Mouse (Mus musculus): Measurements from ENCODE around the gene Mettl26. TPM values are rescaled to one million over a fixed set of nuclear protein-coding genes. Genes with fewer than 3 reads are reported as not detected.

Gene Mettl26
- polyA plus RNA-seq, 2 experiments from 2014 or later, result 82.7 to 124 TPM

GRCm38 (mm10) chr17:25886806-25887205 lies 11.9 kb downstream of the Mettl26 start:
- ATAC-seq, result no peak

- no peak for ATAC-seq
These were observed 12.6 kb downstream of the Mettl26 start for GRCm38 (mm10) chr17:25887467-25887866.

GRCm38 (mm10) chr17:25888837-25889236 lies 14.0 kb downstream of the Mettl26 start:
- no peak for ATAC-seq

- peak; percentile 85 for ATAC-seq
These were observed 19.2 kb downstream of the Mettl26 start for GRCm38 (mm10) chr17:25893975-25894617.

GRCm38 (mm10) chr17:25895415-25895814 lies 20.5 kb downstream of the Mettl26 start:
- no peak for ATAC-seq

GRCm38 (mm10) chr17:25895891-25896290 lies 21.0 kb downstream of the Mettl26 start:
- no peak for ATAC-seq

GRCm38 (mm10) chr17:25900193-25900592 lies 25.3 kb downstream of the Mettl26 start:
- ATAC-seq, result no peak

- no peak for ATAC-seq
These were observed 28.2 kb downstream of the Mettl26 start for GRCm38 (mm10) chr17:25903061-25903460.

- no peak for ATAC-seq
These were observed 32.8 kb downstream of the Mettl26 start for GRCm38 (mm10) chr17:25907640-25908039.

GRCm38 (mm10) chr17:25911816-25912215 lies 36.9 kb downstream of the Mettl26 start:
- no peak for ATAC-seq

GRCm38 (mm10) chr17:25913186-25913876 lies 38.5 kb downstream of the Mettl26 start:
- no peak for ATAC-seq

GRCm38 (mm10) chr17:25913877-25914275 lies 39.0 kb downstream of the Mettl26 start:
- no peak for ATAC-seq

- no peak for ATAC-seq
These were observed 39.4 kb downstream of the Mettl26 start for GRCm38 (mm10) chr17:25914295-25914694.

GRCm38 (mm10) chr17:25916931-25917647 lies 42.2 kb downstream of the Mettl26 start:
- ATAC-seq, result no peak

- ATAC-seq, result no peak
These were observed 43.3 kb downstream of the Mettl26 start for GRCm38 (mm10) chr17:25918037-25918750.

GRCm38 (mm10) chr17:25919144-25919785 lies 44.4 kb downstream of the Mettl26 start, which contains the start of gene Rab40c:
Rab40c (minus strand) TSS chr17:25919727.
- no peak for ATAC-seq

GRCm38 (mm10) chr17:25919786-25920642 lies 45.1 kb downstream of the Mettl26 start:
- ATAC-seq, result peak; percentile 91

GRCm38 (mm10) chr17:25922120-25922519 lies 47.2 kb downstream of the Mettl26 start:
- no peak for ATAC-seq

- ATAC-seq, result no peak
These were observed 50.5 kb downstream of the Mettl26 start for GRCm38 (mm10) chr17:25925348-25925747.
